Mouse (Mus musculus) hindbrain, postnatal 0 days (tissue): Measurements from ENCODE around the gene Prkab1. TPM values are rescaled to one million over a fixed set of nuclear protein-coding genes. Genes with fewer than 3 reads are reported as not detected.

Source experiments
- ATAC-seq: fragments of 200-750 bp; cut with Nextera tagmentation; 2 replicates; pipeline ENCODE4 v1.8.0; 2017; ENCODE audit warnings: mild to moderate bottlenecking, moderate TSS enrichment, moderate library complexity
- DNase-seq: peaks from one replicate; pipeline ENCODE4 v3.0.0-alpha.2; 2015; ENCODE audit warnings: low spot score
- H3K27ac ChIP-seq: fragments of 300-500 bp; sonication (generic); 2 replicates; pipeline ENCODE4 v1.5.1; 2014; ENCODE audit warnings: mild to moderate bottlenecking
- H3K27me3 ChIP-seq: fragments of 300-500 bp; sonication (generic); 2 replicates; pipeline ENCODE4 v1.6.1; 2014; ENCODE audit warnings: low read length, mixed read lengths; ENCODE audit not compliant: insufficient read depth
- H3K36me3 ChIP-seq: fragments of 300-500 bp; sonication (generic); 2 replicates; pipeline ENCODE4 v1.6.1; 2014; ENCODE audit warnings: low read length, mixed read lengths; ENCODE audit not compliant: insufficient read depth
- H3K4me1 ChIP-seq: fragments of 300-500 bp; sonication (generic); 2 replicates; pipeline ENCODE4 v1.6.1; 2014; ENCODE audit warnings: antibody characterized with exemption, low read length, mixed read lengths; ENCODE audit not compliant: insufficient read depth
- H3K4me2 ChIP-seq: fragments of 300-500 bp; sonication (generic); 2 replicates; pipeline ENCODE4 v1.6.1; 2014; ENCODE audit warnings: low read depth, mild to moderate bottlenecking, low read length, moderate library complexity, mixed read lengths
- H3K4me3 ChIP-seq: fragments of 300-500 bp; sonication (generic); 2 replicates; pipeline ENCODE4 v1.5.1; 2014; ENCODE audit warnings: low read length
- H3K9ac ChIP-seq: fragments of 300-500 bp; sonication (generic); replicated peaks from 2 replicates; pipeline ENCODE4 v1.6.1; 2014; ENCODE audit warnings: mild to moderate bottlenecking, low read length, moderate library complexity, mixed read lengths
- H3K9me3 ChIP-seq: fragments of 300-500 bp; sonication (generic); 2 replicates; pipeline ENCODE4 v1.6.1; 2016; ENCODE audit warnings: low read length, mixed read lengths
- CTCF ChIP-seq: IDR thresholded peaks from 2 replicates; pipeline ENCODE4 v1.5.1; 2016; ENCODE audit warnings: antibody characterized with exemption, control low read depth, low read depth
- WGBS: fragments of 180-500 bp; shearing (Covaris S2); extraction: QIAGEN DNeasy Blood & Tissue Kit; methylation state at CpG from one replicate; pipeline ENCODE4 v1.1.7; 2014; 5-methylcytosine and 5-hydroxymethylcytosine counted together
- polyA plus RNA-seq: library from polyadenylated mRNA; unstranded; fragments of >200 nt; fragmentation: Nextera tagmentation; extraction: Ambion mirVana; gene quantifications from 2 replicates; pipeline ENCODE4 v1.2.1, GENCODE M21; 2015
- total RNA-seq: library from RNA; depleted of rRNA; stranded (reverse); fragments of >200 nt; gene quantifications from 2 replicates; pipeline ENCODE4 v1.2.3, GENCODE M21; 2014

Prkab1 gene
- total and polyA plus RNA-seq, 2 experiments from 2014 or later = 47.1 to 48.9 TPM

DNA sequence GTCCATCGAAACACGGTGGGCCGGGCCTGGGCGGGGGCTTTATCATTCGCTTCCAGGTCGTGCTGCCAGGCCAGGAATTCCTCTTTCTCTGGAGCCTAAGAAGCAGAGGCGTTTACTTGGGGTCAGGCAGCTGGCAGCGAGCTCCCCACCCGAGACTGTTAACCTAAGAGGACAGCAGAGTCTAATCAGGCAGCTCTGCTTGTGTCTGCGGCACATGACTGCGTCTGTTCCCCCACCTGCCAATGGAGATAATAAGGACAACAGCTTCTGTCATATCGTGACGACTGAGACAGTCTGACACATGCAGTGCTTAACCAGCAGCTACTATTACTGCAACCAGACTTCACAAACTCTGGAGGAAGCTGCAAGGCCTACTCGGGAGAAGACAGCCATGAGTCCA, 2.8 kb downstream of the Prkab1 start:
- no peak overlapping the region for H3K4me3 ChIP-seq
- no peak for TF ChIP-seq CTCF
- H3K9me3 ChIP-seq = no peaks in the 10 kb centered on the region
- no peak overlapping the region for H3K4me2 ChIP-seq
- no peak for ATAC-seq
- no peak for DNase-seq
- WGBS = 90% methylated on average over 14 of the region's 14 CpGs
- no peak overlapping the region for H3K27ac ChIP-seq
- H3K27me3 ChIP-seq = no peaks in the 10 kb centered on the region
- peaks cover 4% of the 10 kb centered on the region; the same call in 1 of the 2 replicates for H3K4me1 ChIP-seq
- H3K9ac ChIP-seq = no peak overlapping the region
- H3K36me3 ChIP-seq = peaks cover 48% of the 10 kb centered on the region

DNA sequence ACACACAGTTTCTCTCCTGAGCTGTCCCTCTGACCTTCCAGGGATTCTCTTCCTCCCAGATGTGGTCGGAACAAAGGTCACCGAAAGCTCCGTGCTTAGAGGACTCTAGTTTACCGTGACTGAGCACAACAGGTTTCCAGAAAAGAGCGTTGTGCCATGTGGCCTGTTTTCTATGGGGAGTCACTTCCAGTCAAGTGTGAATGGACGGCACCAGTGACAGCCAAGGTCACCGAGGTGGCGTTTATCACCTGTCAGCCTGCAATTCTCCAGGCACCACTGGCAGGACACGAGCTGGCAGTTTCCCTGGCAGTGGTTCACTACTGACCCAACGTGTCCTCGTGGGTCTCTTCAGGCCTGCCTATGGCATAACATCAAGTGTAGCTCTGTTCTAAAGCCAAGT, 4.9 kb downstream of the Prkab1 start:
- H3K27me3 ChIP-seq = no peaks in the 10 kb centered on the region
- H3K9ac ChIP-seq = no peak overlapping the region
- peaks cover 70% of the 10 kb centered on the region for H3K36me3 ChIP-seq
- DNase-seq (no peak), ATAC-seq (no peak)
- H3K4me3 ChIP-seq = no peak overlapping the region
- H3K4me2 ChIP-seq = no peak overlapping the region
- WGBS = 82% methylated on average over 11 of the region's 11 CpGs
- H3K9me3 ChIP-seq = no peaks in the 10 kb centered on the region
- no peak for TF ChIP-seq CTCF
- H3K27ac ChIP-seq = no peak overlapping the region
- H3K4me1 ChIP-seq = peaks cover 4% of the 10 kb centered on the region; the same call in 1 of the 2 replicates

DNA sequence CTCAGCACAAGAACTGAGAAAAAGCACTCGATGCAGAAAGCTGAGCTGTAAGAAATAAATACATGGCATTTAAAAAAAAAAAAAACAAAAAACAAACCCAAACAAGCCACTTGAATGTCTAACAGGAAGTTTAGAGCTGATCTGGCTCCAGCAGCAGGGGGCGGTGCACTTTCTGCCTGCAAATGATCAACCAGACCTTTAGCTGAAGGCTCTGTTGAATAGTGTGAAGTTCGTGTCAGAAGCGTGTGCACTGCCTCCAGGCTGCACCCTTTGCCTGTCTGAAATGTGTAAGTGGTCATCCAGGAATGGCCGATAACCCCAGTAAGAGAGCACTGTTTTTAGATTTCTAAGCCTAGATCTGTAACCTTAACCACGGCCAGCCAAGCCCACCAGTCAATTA, 5.5 kb downstream of the Prkab1 start:
- 88% methylated on average over 6 of the region's 6 CpGs for WGBS
- no peak for ATAC-seq
- no peak overlapping the region for H3K4me2 ChIP-seq
- peaks cover 76% of the 10 kb centered on the region for H3K36me3 ChIP-seq
- peaks cover 4% of the 10 kb centered on the region; the same call in 1 of the 2 replicates for H3K4me1 ChIP-seq
- no peak overlapping the region for H3K9ac ChIP-seq
- H3K27ac ChIP-seq = no peak overlapping the region
- no peak for DNase-seq
- H3K9me3 ChIP-seq = no peaks in the 10 kb centered on the region
- no peaks in the 10 kb centered on the region for H3K27me3 ChIP-seq
- peak; percentile 14; the same call in 1 of the 2 replicates for TF ChIP-seq CTCF
- H3K4me3 ChIP-seq = no peak overlapping the region

DNA sequence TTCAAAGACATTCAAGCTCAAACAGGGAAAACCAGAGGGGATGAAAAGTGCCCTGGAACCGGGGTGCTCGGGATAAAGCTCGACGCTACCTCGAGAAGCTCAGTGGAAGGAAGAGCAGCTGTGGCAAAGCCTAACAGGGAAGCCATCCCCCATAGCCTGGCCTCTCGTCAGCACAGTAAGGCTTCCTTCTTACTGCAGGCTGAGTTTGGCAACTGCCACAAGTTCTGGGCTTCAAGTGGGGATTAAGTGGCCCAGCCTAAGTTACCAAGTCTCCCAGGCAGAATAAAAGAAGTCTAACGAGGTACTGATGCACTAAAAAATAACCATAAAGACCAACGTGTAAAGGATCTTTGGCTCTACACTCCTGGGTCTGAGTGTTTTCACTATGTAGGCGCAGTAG, 6.1 kb downstream of the Prkab1 start:
- WGBS = 91% methylated on average over 9 of the region's 9 CpGs
- H3K36me3 ChIP-seq = peaks cover 80% of the 10 kb centered on the region
- DNase-seq = no peak
- no peak overlapping the region for H3K4me3 ChIP-seq
- no peak overlapping the region for H3K4me2 ChIP-seq
- H3K9me3 ChIP-seq = no peaks in the 10 kb centered on the region
- no peaks in the 10 kb centered on the region for H3K27me3 ChIP-seq
- ATAC-seq = no peak
- no peak for TF ChIP-seq CTCF
- H3K27ac ChIP-seq = no peak overlapping the region
- H3K9ac ChIP-seq = no peak overlapping the region
- H3K4me1 ChIP-seq = peaks cover 2% of the 10 kb centered on the region; the same call in 1 of the 2 replicates

DNA sequence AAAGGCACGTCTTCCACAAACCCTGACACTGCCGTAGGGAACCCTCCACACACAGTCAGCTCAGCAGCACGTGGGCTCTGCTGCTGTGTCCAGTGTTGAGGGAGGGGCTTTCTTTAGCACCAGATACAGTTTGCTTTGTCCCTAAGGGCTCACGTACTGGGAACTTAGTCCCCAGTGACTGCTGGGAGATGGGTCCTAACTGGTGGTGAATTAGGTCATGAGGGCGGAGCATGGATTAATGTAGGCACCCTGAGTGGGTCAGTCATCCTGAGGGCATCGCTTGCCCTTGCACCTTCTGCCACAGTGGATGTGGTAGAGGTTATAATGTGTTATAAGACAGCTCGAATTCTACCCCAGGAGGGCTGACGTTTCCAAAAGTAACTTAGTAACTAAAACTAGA, 6.9 kb downstream of the Prkab1 start:
- WGBS = 92% methylated on average over 8 of the region's 8 CpGs
- H3K9ac ChIP-seq = no peak overlapping the region

DNA sequence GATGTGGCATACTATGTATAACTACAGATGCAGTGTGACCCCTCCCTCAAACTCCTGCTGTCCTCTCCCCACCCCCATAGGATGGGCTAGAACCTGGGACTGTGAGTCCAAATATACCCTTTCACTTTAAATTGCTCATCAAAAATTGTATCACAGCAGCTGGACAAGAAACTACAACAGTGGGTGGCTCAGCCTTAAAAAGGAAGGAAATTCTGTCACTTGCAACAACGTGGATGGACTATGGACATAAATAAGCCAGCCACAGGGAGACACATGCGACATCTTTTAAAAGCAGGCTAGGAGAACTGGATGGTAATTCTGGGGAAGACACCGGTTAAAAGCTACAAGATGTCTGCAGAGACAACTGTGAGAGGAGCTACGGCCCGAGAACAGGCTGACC, 7.8 kb downstream of the Prkab1 start:
- Histone ChIP-seq H3K9ac (no peak overlapping the region), H3K27ac (no peak overlapping the region), H3K36me3 (peaks cover 82% of the 10 kb centered on the region), H3K4me1 (no peaks in the 10 kb centered on the region), H3K4me3 (no peak overlapping the region), H3K27me3 (no peaks in the 10 kb centered on the region), H3K9me3 (no peaks in the 10 kb centered on the region), H3K4me2 (no peak overlapping the region)
- TF ChIP-seq CTCF = no peak
- 92% methylated on average over 5 of the region's 5 CpGs for WGBS
- DNase-seq = no peak
- ATAC-seq = no peak

More for the DNA sequence above, 6.9 kb downstream of the Prkab1 start:
- Histone ChIP-seq H3K36me3 (peaks cover 83% of the 10 kb centered on the region), H3K27me3 (no peaks in the 10 kb centered on the region), H3K4me3 (no peak overlapping the region), H3K9me3 (no peaks in the 10 kb centered on the region), H3K27ac (no peak overlapping the region), H3K4me1 (no peaks in the 10 kb centered on the region; the same call in 1 of the 2 replicates), H3K4me2 (no peak overlapping the region)
- ATAC-seq (no peak), DNase-seq (no peak)
- no peak for TF ChIP-seq CTCF

DNA sequence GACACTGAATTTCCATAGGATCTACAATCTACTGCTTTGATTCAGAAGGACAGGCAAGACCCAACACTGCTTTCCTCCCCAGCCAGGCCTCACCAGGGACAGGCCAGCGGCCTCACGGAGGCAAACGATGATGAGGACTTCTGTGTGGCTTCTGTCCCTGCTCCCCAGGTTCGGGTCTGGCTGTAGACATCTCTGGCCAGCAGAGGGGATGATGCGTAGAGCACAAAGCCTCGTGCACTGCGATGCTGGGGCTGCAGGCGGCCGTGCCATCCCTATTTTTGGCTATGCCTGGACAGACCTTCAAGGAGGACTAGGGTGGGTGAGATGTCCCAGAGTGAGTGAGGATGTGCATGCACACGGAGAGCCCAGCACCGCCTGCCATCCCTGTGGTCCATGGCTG, 10.1 kb downstream of the Prkab1 start:
- Histone ChIP-seq H3K27ac (no peak overlapping the region), H3K36me3 (peaks cover 59% of the 10 kb centered on the region), H3K9me3 (no peaks in the 10 kb centered on the region), H3K9ac (no peak overlapping the region), H3K4me3 (no peak overlapping the region), H3K4me1 (no peaks in the 10 kb centered on the region), H3K4me2 (no peak overlapping the region), H3K27me3 (no peaks in the 10 kb centered on the region)
- no peak for ATAC-seq
- no peak for DNase-seq
- no peak for TF ChIP-seq CTCF
- 93% methylated on average over 11 of the region's 11 CpGs for WGBS
